Mouse (Mus musculus): ENCODE measurements around the gene Cnr2.

Cnr2 gene

GRCm38 (mm10) chr4:135895071-135895571, at the start of gene Cnr2:
Gene Cnr2, plus strand, starts transcription at chr4:135895394.
- no peak for DNase-seq (ENCODE audit: low spot score)

- DNase-seq (ENCODE audit: low spot score) = no peak
These were observed 47.6 kb upstream of the Cnr2 start for GRCm38 (mm10) chr4:135847581-135847980.

DNA sequence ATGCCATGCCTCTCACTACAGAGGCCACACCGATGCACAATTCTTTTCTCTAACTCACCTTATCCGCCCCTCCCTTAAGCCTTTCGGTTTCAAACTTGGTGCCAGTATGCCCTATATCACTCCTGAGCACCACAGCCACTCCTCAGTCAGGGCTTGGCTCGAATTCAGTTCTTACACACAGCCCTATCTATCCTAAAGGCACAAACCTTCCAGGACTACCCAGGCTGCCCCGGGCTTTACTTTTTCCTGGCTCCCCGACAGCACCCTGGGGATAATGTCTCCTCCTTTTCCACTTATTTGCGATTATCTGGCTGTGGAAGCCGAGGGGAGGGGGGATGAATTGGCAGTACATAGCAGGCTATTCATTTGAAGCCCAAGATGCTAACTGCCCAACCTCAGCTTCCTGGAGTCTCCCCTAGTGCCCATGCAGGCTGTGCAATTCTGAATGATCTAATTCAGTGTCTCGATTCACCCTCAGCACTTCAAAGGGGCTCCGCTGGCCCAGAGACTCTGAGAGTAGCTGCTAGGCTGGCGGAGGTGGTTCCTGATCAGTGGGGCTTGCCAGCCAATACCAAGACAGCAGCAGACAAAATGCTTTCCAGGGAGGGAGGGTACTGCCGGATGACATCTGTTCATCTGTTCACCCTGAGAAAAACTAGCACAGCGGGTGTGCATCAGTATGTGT, 44.6 kb upstream of the Cnr2 start:
- DNase-seq (ENCODE audit: low spot score) = peak; percentile 42

DNA sequence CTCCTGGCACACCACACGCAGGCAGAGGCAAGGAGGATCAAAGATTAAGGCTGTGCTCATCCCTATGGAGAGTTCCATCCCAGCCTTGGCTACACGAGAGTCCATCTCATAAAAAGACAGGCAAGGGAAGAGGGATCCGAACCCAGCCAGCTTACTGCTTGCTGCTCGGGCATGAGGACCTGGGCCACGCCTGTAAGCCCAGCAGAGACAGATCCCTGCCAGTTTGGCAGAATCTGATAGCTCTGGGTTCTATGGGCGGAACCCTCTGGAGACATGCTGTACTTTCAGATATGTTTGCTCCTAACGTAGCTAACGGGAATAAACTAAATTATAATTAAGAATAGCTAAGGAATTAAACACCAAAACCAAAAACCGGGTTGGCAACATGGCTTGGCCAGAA, 43.3 kb upstream of the Cnr2 start:
- no peak for DNase-seq (ENCODE audit: low spot score)

DNA sequence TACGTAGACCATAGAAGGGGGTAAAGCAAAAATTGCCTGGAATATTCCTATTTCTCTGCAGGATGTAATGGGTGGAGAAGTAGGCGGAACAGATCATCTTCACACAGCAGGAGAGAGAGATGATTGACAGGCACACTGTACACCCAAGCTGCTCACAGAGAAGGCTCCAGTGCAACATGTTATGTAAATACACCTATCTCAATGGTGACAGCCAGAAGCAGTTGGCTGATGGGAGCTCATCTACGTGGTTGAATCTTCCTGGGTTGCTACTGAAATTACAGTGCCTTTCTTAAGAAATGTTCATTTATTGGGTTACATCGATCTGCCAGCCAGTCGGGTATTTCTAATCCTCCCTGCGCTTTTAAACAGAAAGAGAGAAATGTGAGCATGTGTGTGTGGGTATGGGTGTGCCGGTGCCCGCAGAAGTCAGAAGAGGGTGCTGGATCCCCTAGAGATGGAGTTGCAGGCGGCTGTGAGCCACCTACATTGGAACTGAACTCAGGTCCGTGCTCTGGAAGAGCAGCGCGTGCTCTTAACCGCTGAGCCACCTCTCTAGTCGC, 41.1 kb upstream of the Cnr2 start:
- no peak for DNase-seq (ENCODE audit: low spot score)

- no peak for DNase-seq (ENCODE audit: low spot score)
These were observed 40.6 kb upstream of the Cnr2 start for GRCm38 (mm10) chr4:135854630-135855029.

GRCm38 (mm10) chr4:135855080-135855479, 40.1 kb upstream of the Cnr2 start:
- DNase-seq (ENCODE audit: low spot score) = peak; percentile 63

GRCm38 (mm10) chr4:135855536-135856222, 39.5 kb upstream of the Cnr2 start, which contains the start of gene Srsf10:
Gene Srsf10, plus strand, starts transcription at chr4:135855747.
- peak; percentile 100 for DNase-seq (ENCODE audit: low spot score)

DNA sequence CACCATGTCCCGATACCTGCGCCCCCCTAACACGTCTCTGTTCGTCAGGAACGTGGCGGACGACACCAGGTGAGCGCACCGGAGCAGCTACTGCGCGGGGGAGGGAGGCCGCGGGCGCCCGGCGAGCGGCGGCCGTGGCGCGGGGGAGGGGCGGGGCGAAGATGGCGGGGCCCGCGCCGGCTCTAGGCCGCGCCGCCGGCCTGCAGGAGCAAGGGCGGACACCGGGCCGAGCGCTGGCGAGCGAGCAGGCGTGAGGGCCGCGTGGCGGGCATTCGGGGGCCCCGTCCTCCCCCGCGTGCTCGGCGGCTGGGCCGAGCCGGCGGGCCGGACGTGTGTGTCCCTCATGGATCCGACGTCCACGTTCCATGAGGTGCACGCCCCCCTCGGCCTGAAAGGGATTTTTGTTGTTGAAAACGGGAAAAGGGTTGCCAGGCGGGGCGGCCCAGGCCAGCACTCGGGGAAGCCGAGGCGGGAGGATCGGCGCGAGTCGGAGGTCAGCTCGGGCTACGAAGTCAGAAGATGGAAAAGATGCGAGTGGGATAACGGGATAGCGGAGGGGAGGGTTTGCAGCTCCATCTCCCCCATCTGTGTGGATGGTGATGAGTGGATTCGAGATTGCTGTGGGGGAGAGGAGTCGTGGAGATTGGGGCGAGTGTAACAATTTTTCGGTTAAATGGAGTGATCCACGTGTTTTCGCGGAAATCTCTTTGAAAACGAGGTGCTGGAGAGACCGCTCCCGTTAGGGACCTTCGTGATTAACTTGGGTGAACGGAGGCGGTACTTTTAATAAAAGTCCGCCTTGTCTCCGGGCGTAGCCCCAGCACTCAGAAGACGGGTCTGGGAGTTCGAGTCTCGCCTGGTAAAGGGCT, 38.7 kb upstream of the Cnr2 start:
- DNase-seq (ENCODE audit: low spot score) = peak; percentile 68

GRCm38 (mm10) chr4:135857597-135858186, 37.5 kb upstream of the Cnr2 start:
- DNase-seq (ENCODE audit: low spot score) = no peak

- DNase-seq (ENCODE audit: low spot score) = no peak
These were observed 26.2 kb upstream of the Cnr2 start for GRCm38 (mm10) chr4:135868996-135869395.

- no peak for DNase-seq (ENCODE audit: low spot score)
These were observed 24.8 kb upstream of the Cnr2 start for GRCm38 (mm10) chr4:135870227-135871023.

DNA sequence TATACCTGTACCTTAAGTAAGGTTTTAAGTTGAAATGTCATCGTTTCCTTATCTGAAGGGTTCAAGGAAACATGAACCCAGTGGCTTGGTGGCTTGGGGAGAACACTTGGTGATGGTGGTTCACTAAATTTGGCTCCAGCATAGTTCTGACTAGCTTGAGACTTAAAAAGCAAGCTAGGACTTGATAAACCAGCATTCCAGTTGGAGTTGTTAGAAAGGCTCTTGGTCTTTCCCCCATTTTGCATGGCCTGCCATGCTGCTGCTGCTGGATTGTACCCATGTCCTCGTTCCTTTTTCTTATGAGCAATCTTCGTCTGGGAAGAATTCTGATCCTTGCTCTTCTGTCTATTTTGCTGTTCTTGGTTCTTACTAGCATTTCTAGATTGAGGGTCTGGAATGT, 23.2 kb upstream of the Cnr2 start:
- no peak for DNase-seq (ENCODE audit: low spot score)

DNA sequence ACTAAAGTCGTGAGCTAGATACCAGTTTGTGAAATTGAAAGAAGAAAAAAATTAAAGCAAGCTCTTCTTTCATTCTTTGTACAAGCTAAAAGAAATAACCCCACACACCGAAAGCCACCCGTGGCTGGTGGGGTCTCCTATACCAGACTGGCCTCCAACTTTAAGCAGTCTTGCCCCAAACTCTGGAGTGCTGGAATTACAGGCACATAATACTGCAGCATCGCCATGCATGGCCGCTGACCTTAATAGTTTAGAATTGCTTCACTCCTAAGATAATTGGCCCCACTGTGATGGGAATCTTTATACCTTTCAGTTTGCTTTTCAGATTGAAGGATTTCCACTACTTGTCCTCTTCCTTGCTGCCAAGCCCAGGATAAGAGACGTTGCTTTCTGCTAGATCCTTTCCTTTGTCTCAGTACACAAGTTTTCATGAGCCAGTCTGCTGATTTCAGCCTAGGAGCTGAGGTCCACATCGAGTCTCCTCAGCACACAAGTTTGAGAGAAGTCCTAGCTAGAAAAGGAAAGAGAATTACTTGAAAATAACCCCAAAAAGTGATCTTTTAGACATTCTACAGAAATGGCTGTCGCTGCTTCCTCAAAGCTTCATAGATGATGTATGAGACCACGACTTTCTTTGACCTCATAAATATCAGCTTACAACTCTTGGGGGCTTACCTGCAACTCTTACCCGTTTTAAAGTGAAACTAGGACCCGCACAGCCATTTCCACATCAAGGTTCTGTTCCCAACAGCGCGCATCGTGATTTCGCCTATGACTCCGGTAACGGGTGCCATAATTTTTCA, 22.4 kb upstream of the Cnr2 start:
- no peak for DNase-seq (ENCODE audit: low spot score)

DNA sequence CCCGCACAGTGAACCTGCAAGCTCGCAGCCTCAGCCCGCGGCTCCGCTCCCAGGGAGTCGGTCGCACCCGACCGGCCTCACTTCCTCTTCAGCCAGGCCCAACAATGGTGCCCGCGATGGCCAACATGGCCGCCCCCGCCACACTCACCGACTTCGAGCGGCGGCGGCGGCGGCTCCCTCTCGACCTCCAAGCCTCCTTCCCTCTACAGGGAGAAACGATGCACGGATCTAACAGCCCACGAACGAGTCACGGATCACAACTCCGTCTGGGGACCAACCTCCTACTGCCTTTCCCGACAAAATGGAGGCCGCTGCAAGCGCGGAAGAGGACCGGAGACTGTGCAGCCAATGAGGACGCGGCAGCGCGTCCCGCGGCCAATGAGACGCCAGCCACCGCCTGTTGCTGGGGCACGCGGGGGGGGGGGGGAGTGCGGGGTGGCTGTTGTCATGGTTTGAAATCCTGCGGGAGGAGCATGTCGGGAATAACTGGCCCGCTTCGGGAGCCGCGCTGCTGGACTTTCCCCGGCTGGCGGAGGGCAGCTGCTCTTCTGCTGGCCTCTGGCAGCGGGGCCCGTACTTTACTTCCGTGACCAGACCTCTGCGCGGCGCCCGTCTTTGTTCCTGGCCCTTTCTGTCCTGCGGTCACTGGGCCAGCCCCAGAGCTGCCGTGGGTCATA, 21.5 kb upstream of the Cnr2 start, which contains the start of gene Pnrc2:
Gene Pnrc2, minus strand, starts transcription at position 325 of the 677 bp plus-strand sequence.
- DNase-seq (ENCODE audit: low spot score) = peak; percentile 93

DNA sequence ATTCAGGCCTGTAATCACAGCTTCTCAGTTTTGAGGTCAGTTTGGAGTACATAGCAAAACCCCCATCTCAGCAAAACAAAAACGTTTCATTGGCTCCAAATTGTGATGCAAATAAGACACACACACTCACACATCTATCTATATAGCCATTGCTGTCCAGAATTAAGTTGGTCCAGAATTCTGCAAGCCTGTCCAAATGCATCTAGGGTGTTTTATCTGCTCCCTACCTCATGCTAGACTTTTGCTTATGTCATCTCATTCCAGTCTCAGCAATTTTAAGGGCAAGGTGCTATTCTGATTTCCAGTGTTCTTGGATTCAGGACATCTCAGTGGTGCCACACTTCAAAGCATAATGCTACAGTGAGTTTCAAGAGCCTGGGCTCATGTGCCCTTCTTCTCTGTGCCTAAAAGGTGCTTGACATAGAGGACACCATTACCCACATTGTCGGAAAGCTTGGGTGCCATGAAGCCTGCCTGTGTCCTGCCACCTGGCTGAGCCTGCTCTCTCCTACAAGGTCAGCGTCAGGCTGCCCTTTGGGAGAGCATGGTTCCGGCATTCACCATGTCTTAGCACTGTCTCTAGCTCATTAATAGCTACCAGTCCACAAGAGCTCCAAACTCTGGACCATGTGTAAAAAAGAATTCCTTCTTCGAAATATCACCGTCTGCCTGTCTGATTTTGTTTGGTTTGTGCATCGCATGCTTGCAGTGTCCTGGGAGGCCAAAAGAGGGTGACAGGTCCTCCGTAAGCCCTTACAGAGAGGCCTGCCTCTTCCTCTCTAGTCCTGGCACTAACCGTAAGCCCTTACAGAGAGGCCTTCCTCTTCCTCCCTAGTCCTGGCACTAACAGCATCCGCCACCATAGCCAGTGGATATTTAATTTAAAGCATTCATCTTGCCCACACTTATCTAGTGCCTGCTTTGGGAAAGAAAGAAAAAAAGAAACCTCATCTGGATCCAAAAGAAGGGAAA, 20.3 kb upstream of the Cnr2 start:
- DNase-seq (ENCODE audit: low spot score) = no peak

- DNase-seq (ENCODE audit: low spot score) = no peak
These were observed 19.6 kb upstream of the Cnr2 start for GRCm38 (mm10) chr4:135875546-135875945.

- DNase-seq (ENCODE audit: low spot score) = peak; percentile 63
These were observed 19.1 kb upstream of the Cnr2 start for GRCm38 (mm10) chr4:135875991-135876582.
